Mouse (Mus musculus) T-cell, adult 2 months (primary cell): ENCODE measurements around the gene Erbb3.

Experiments used
- DNase-seq: peaks from one replicate; pipeline ENCODE4 v3.0.0; 2022; ENCODE audit warnings: low spot score

Gene Erbb3

GRCm38 (mm10) chr10:128526366-128527356 is 62.8 kb downstream of the Erbb3 start:
- no peak for DNase-seq

GRCm38 (mm10) chr10:128525671-128526308 is 63.7 kb downstream of the Erbb3 start, which contains the start of gene Esyt1:
Gene Esyt1, minus strand, starts transcription at chr10:128525871.
- DNase-seq, result peak; percentile 96

- peak; percentile 76 for DNase-seq
These were observed 64.5 kb downstream of the Erbb3 start for GRCm38 (mm10) chr10:128524732-128525662.

GRCm38 (mm10) chr10:128524111-128524731 is 65.2 kb downstream of the Erbb3 start:
- DNase-seq, result peak; percentile 29

GRCm38 (mm10) chr10:128522351-128522750 is 67.1 kb downstream of the Erbb3 start:
- DNase-seq, result no peak

- no peak for DNase-seq
These were observed 68.9 kb downstream of the Erbb3 start for GRCm38 (mm10) chr10:128520591-128520990.

GRCm38 (mm10) chr10:128518833-128519232 is 70.6 kb downstream of the Erbb3 start:
- DNase-seq, result peak; percentile 48
